Mouse (Mus musculus): ENCODE data around the gene Tulp4. TPM values are rescaled to one million over a fixed set of nuclear protein-coding genes. Genes with fewer than 3 reads are reported as not detected.
"Not testable (repeated sequence)": the region's sequence is repeated elsewhere in the genome, so short reads cannot be mapped to it uniquely, and the experiment has no call there.

Gene Tulp4
- polyA plus RNA-seq, 2 experiments: 55.0 to 96.8 TPM

- Histone ChIP-seq H3K4me3 (replicated peaks; ENCODE audit: low read length) (no peak overlapping the region), H3K9ac (ENCODE audit: low read depth, low read length, severe bottlenecking) (no peak overlapping the region)
These were observed 96.9 kb downstream of the Tulp4 start for GRCm38 (mm10) chr17:6203126-6203525.

DNA sequence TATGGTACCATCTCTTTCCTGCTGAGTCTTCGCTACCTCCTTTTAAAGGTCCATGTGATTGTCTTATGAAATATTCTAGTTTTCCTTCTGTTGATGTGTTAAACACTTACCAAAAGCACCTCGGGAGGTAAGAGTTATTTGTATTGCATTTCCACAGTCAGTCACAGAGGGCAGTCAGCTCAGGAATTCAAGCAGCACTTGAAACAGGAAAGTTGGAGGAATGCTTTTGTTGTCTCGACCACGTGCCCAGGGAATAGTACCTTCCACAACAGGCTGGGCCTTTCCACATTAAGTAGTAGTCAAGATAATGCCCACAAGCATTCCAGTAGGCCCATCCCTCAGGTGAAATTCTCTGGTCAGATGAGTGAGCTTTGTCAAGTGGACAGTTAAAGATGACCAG, 97.6 kb downstream of the Tulp4 start:
- DNase-seq (ENCODE audit: low spot score): no peak
- H3K36me3 ChIP-seq (ENCODE audit: control insufficient read depth, insufficient read depth, low read length): peaks cover 69% of the 10 kb centered on the region

More at GRCm38 (mm10) chr17:6203126-6203525, 96.9 kb downstream of the Tulp4 start:
- no peak for TF ChIP-seq POLR2A (IDR thresholded peaks at IDR 0.05; ENCODE audit: borderline replicate concordance, extremely low read depth, insufficient read depth, insufficient read length)
- ATAC-seq (ENCODE audit: low FRiP score, low read depth) (no peak), DNase-seq (ENCODE audit: low spot score) (no peak)
- Histone ChIP-seq H3K27me3 (ENCODE audit: control insufficient read depth, insufficient read depth, low read length) (no peaks in the 10 kb centered on the region), H3K4me1 (ENCODE audit: control insufficient read depth, insufficient read depth, low read length) (no peaks in the 10 kb centered on the region), H3K4me2 (replicated peaks; ENCODE audit: low read depth, low read length, severe bottlenecking) (no peak overlapping the region), H3K27ac (replicated peaks; ENCODE audit: low read depth, low read length) (no peak overlapping the region), H3K9me3 (ENCODE audit: control insufficient read depth, low read length) (no peaks in the 10 kb centered on the region), H3K36me3 (ENCODE audit: control insufficient read depth, insufficient read depth, low read length) (peaks cover 62% of the 10 kb centered on the region)
- 76% methylated on average over 7 of the region's 7 CpGs for WGBS

GRCm38 (mm10) chr17:6211721-6212120, 105.5 kb downstream of the Tulp4 start:
- Histone ChIP-seq H3K4me1 (ENCODE audit: control insufficient read depth, insufficient read depth, low read length) (no peaks in the 10 kb centered on the region), H3K27me3 (ENCODE audit: control insufficient read depth, insufficient read depth, low read length) (no peaks in the 10 kb centered on the region), H3K9ac (ENCODE audit: low read depth, low read length, severe bottlenecking) (no peak overlapping the region), H3K4me2 (replicated peaks; ENCODE audit: low read depth, low read length, severe bottlenecking) (no peak overlapping the region), H3K27ac (replicated peaks; ENCODE audit: low read depth, low read length) (no peak overlapping the region), H3K36me3 (ENCODE audit: control insufficient read depth, insufficient read depth, low read length) (peaks cover 62% of the 10 kb centered on the region), H3K9me3 (ENCODE audit: control insufficient read depth, low read length) (no peaks in the 10 kb centered on the region), H3K4me3 (replicated peaks; ENCODE audit: low read length) (no peak overlapping the region)
- DNase-seq (ENCODE audit: low spot score): no peak
- ATAC-seq (ENCODE audit: low FRiP score, low read depth): no peak
- TF ChIP-seq POLR2A (IDR thresholded peaks at IDR 0.05; ENCODE audit: borderline replicate concordance, extremely low read depth, insufficient read depth, insufficient read length): no peak
- 92% methylated on average over 1 of the region's 1 CpGs for WGBS

More for the DNA sequence above, 97.6 kb downstream of the Tulp4 start:
- Histone ChIP-seq H3K4me3 (replicated peaks; ENCODE audit: low read length) (no peak overlapping the region), H3K9ac (ENCODE audit: low read depth, low read length, severe bottlenecking) (no peak overlapping the region), H3K27me3 (ENCODE audit: control insufficient read depth, insufficient read depth, low read length) (no peaks in the 10 kb centered on the region), H3K4me1 (ENCODE audit: control insufficient read depth, insufficient read depth, low read length) (no peaks in the 10 kb centered on the region), H3K27ac (replicated peaks; ENCODE audit: low read depth, low read length) (no peak overlapping the region), H3K9me3 (ENCODE audit: control insufficient read depth, low read length) (no peaks in the 10 kb centered on the region), H3K4me2 (replicated peaks; ENCODE audit: low read depth, low read length, severe bottlenecking) (no peak overlapping the region)
- no peak for TF ChIP-seq POLR2A (IDR thresholded peaks at IDR 0.05; ENCODE audit: borderline replicate concordance, extremely low read depth, insufficient read depth, insufficient read length)
- no peak for ATAC-seq (ENCODE audit: low FRiP score, low read depth)
- 47% methylated on average over 4 of the region's 4 CpGs for WGBS

GRCm38 (mm10) chr17:6215640-6216039, 109.4 kb downstream of the Tulp4 start:
- no peaks in the 10 kb centered on the region for H3K9me3 ChIP-seq (ENCODE audit: control insufficient read depth, low read length)
- no peak overlapping the region for H3K9ac ChIP-seq (ENCODE audit: low read depth, low read length, severe bottlenecking)
- DNase-seq (ENCODE audit: low spot score) (no peak), ATAC-seq (ENCODE audit: low FRiP score, low read depth) (no peak)
- peaks cover 44% of the 10 kb centered on the region for H3K36me3 ChIP-seq (ENCODE audit: control insufficient read depth, insufficient read depth, low read length)
- H3K27ac ChIP-seq (replicated peaks; ENCODE audit: low read depth, low read length): no peak overlapping the region
- H3K4me3 ChIP-seq (replicated peaks; ENCODE audit: low read length): no peak overlapping the region
- no peak for TF ChIP-seq POLR2A (IDR thresholded peaks at IDR 0.05; ENCODE audit: borderline replicate concordance, extremely low read depth, insufficient read depth, insufficient read length)
- no peaks in the 10 kb centered on the region for H3K27me3 ChIP-seq (ENCODE audit: control insufficient read depth, insufficient read depth, low read length)
- H3K4me1 ChIP-seq (ENCODE audit: control insufficient read depth, insufficient read depth, low read length): no peaks in the 10 kb centered on the region
- 77% methylated on average over 4 of the region's 4 CpGs for WGBS
- H3K4me2 ChIP-seq (replicated peaks; ENCODE audit: low read depth, low read length, severe bottlenecking): no peak overlapping the region

- TF ChIP-seq POLR2A (IDR thresholded peaks at IDR 0.05; ENCODE audit: borderline replicate concordance, extremely low read depth, insufficient read depth, insufficient read length): no peak
- Histone ChIP-seq H3K4me2 (replicated peaks; ENCODE audit: low read depth, low read length, severe bottlenecking) (no peak overlapping the region), H3K36me3 (ENCODE audit: control insufficient read depth, insufficient read depth, low read length) (peaks cover 44% of the 10 kb centered on the region), H3K27me3 (ENCODE audit: control insufficient read depth, insufficient read depth, low read length) (no peaks in the 10 kb centered on the region), H3K4me1 (ENCODE audit: control insufficient read depth, insufficient read depth, low read length) (no peaks in the 10 kb centered on the region), H3K27ac (replicated peaks; ENCODE audit: low read depth, low read length) (no peak overlapping the region), H3K9ac (ENCODE audit: low read depth, low read length, severe bottlenecking) (no peak overlapping the region), H3K9me3 (ENCODE audit: control insufficient read depth, low read length) (no peaks in the 10 kb centered on the region), H3K4me3 (replicated peaks; ENCODE audit: low read length) (no peak overlapping the region)
- 90% methylated on average over 10 of the region's 10 CpGs for WGBS
- ATAC-seq (ENCODE audit: low FRiP score, low read depth) (no peak), DNase-seq (ENCODE audit: low spot score) (no peak)
These were observed 110.3 kb downstream of the Tulp4 start for GRCm38 (mm10) chr17:6216514-6216913.

DNA sequence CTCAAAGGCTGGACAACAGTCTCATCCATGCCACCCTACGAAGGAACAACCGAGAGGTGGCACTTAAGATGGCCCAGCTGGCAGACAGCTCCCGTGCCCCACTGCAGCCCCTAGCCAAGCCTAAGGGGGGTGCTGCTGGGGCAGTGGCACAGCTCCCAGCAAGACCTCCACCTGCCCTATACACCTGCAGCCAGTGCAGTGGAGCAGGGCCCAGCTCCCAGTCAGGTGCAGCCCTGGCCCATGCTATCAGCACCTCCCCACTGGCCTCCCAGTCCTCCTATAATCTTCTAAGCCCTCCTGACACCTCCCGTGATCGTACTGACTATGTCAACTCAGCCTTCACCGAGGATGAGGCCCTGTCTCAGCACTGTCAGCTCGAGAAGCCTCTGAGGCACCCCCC, 126.4 kb downstream of the Tulp4 start:
- DNase-seq (ENCODE audit: low spot score); H3K27me3 ChIP-seq (ENCODE audit: control insufficient read depth, insufficient read depth, low read length); H3K27ac ChIP-seq (replicated peaks; ENCODE audit: low read depth, low read length); H3K4me1 ChIP-seq (ENCODE audit: control insufficient read depth, insufficient read depth, low read length); H3K4me2 ChIP-seq (replicated peaks; ENCODE audit: low read depth, low read length, severe bottlenecking); H3K9me3 ChIP-seq (ENCODE audit: control insufficient read depth, low read length); ATAC-seq (ENCODE audit: low FRiP score, low read depth); H3K9ac ChIP-seq (ENCODE audit: low read depth, low read length, severe bottlenecking); H3K36me3 ChIP-seq (ENCODE audit: control insufficient read depth, insufficient read depth, low read length); H3K4me3 ChIP-seq (replicated peaks; ENCODE audit: low read length): not testable (repeated sequence)
- no CpG with 5 or more reads among the region's 7 CpGs for WGBS

- not testable (repeated sequence) for H3K36me3 ChIP-seq (ENCODE audit: control insufficient read depth, insufficient read depth, low read length); H3K4me2 ChIP-seq (replicated peaks; ENCODE audit: low read depth, low read length, severe bottlenecking); H3K27me3 ChIP-seq (ENCODE audit: control insufficient read depth, insufficient read depth, low read length); H3K4me3 ChIP-seq (replicated peaks; ENCODE audit: low read length); H3K9ac ChIP-seq (ENCODE audit: low read depth, low read length, severe bottlenecking); DNase-seq (ENCODE audit: low spot score); H3K27ac ChIP-seq (replicated peaks; ENCODE audit: low read depth, low read length); ATAC-seq (ENCODE audit: low FRiP score, low read depth); H3K4me1 ChIP-seq (ENCODE audit: control insufficient read depth, insufficient read depth, low read length); H3K9me3 ChIP-seq (ENCODE audit: control insufficient read depth, low read length)
- WGBS: 100% methylated on average over 1 of the region's 1 CpGs
These were observed 145.1 kb downstream of the Tulp4 start for GRCm38 (mm10) chr17:6251298-6251697.

GRCm38 (mm10) chr17:6256400-6257069, 150.3 kb downstream of the Tulp4 start, which contains the start of gene Tmem181a:
Tmem181a (plus strand) TSS chr17:6256860.
- not testable (repeated sequence) for ATAC-seq (ENCODE audit: low FRiP score, low read depth)

More at GRCm38 (mm10) chr17:6256400-6257069, 150.3 kb downstream of the Tulp4 start, which contains the start of gene Tmem181a:
- not testable (repeated sequence) for H3K27me3 ChIP-seq (ENCODE audit: control insufficient read depth, insufficient read depth, low read length); H3K4me3 ChIP-seq (replicated peaks; ENCODE audit: low read length); H3K27ac ChIP-seq (replicated peaks; ENCODE audit: low read depth, low read length); H3K4me1 ChIP-seq (ENCODE audit: control insufficient read depth, insufficient read depth, low read length); H3K36me3 ChIP-seq (ENCODE audit: control insufficient read depth, insufficient read depth, low read length); DNase-seq (ENCODE audit: low spot score); H3K9me3 ChIP-seq (ENCODE audit: control insufficient read depth, low read length); H3K9ac ChIP-seq (ENCODE audit: low read depth, low read length, severe bottlenecking)
- WGBS: 0% methylated on average over 4 of the region's 51 CpGs
- peak within 1 kb of the TSS; percentile 34; the same call in 1 of the 2 replicates for H3K4me2 ChIP-seq (replicated peaks; ENCODE audit: low read depth, low read length, severe bottlenecking)

All from limb, embryonic 14.5 days (tissue).